Mouse (Mus musculus): ENCODE measurements around the gene Ablim2. TPM values are rescaled to one million over a fixed set of nuclear protein-coding genes. Genes with fewer than 3 reads are reported as not detected.

Ablim2 gene
- polyA plus RNA-seq, 1 experiment from 2014 or later, result 0.74 TPM

GRCm38 (mm10) chr5:35879199-35879598 lies 121.5 kb downstream of the Ablim2 start:
- no peak for DNase-seq (ENCODE audit: low spot score)

DNA sequence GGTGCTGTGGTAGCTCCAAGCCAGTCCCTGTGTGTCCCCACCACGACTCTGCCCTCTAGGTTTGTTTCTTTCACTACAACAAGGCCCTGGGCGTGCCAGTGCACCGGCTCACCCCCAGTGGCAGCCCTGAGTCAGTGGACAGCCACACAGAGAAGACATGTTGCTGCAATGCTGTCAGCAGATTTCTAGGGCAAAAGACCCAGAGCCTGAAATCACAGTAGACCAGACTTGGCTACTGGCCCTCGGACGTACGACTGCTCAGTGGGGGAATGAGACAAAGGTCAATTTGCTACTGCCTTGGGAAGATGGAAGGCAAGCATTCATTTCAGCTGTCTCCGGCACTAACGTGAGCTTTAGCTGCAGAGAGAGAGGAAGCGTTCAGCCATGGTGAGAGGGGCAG lies 124.7 kb downstream of the Ablim2 start:
- DNase-seq (ENCODE audit: low spot score), result no peak

DNA sequence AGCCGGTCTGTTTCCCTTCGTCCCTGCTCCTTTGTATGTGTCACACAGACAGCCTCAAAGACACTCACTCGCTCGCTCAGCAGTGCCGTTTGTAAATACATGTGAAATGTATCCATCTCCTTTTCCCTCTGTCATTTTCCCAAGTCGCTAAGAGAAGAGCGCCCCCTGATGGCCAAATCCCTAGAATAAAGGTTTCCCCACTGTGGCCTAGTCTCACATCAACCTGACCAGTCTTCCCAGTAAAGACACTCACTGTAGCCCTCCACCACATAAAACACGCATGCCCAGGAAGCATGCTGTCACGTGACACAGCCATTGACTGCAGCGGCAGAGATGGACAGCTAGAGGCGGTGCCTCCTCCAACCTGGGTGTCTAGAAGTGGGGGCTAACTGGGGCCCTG lies 126.6 kb downstream of the Ablim2 start:
- DNase-seq (ENCODE audit: low spot score), result peak; percentile 36

- DNase-seq (ENCODE audit: low spot score), result no peak
Observed at GRCm38 (mm10) chr5:35884689-35885088, 127.0 kb downstream of the Ablim2 start.

GRCm38 (mm10) chr5:35888959-35889358 lies 131.3 kb downstream of the Ablim2 start:
- peak; percentile 40 for DNase-seq (ENCODE audit: low spot score)

- no peak for DNase-seq (ENCODE audit: low spot score)
Observed at GRCm38 (mm10) chr5:35889641-35890040, 132.0 kb downstream of the Ablim2 start.

DNA sequence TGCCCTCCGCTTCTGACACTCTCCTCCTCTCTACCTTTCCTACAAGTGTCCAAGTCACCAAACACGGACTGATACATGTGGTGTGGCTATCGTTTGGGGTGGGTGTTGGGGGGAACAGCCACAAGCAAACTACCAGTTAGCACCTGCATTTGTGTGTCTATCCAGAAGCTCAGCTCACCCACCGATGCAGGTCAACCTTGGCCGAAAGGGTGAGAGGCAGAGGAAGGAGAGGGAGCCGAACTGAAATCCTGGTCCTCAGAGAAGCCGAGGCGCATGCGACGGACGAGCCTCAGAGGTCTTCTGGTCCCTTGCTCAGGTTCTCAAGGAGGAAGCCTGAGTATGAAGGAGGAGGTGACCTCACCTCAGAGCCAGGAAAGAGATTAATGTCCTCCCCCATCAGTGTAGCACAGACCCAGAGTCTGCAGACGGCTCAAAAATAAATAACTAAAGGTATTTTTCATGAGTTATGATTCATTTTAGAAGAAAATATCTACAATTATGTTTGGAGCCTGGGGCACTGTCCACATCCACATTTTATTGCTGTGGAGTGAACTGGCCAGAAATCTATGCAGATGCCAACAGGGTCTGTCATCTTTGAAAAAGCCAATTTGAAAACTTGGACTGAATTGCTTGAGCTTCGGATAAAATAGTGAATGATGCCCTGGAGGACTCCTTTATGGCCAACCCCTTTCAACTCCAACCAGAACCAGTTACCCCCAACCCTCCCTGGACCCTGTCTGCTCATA lies 133.5 kb downstream of the Ablim2 start:
- no peak for DNase-seq (ENCODE audit: low spot score)

GRCm38 (mm10) chr5:35892363-35892762 lies 134.7 kb downstream of the Ablim2 start:
- no peak for DNase-seq (ENCODE audit: low spot score)

- DNase-seq (ENCODE audit: low spot score), result peak; percentile 98
Observed at GRCm38 (mm10) chr5:35893093-35893804, 135.6 kb downstream of the Ablim2 start, which contains the start of gene Afap1. Gene Afap1, plus strand, starts transcription at chr5:35893319.

DNA sequence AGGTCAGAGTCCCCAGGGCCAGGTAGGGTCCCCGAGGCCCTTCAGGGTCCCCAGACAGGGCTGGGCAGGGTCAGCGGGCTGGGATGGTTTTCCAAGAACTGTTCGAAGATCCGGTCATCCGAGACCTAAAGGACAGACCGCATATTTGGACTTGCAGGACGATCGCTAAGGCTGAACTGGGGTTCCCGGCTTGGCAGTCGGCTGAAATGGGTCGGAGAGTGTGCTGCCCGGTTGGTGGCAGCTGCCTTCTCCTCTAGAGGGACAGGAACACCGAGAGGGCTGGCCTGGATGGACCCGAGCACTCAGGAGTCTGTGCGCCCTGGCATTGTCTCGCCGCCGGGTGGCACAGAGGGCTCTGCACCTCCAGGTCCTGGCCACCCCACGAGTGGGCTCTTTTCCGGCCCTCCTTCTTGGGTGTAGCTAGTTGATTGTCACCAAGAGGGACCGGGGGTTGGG lies 136.2 kb downstream of the Ablim2 start:
- peak; percentile 36 for DNase-seq (ENCODE audit: low spot score)

DNA sequence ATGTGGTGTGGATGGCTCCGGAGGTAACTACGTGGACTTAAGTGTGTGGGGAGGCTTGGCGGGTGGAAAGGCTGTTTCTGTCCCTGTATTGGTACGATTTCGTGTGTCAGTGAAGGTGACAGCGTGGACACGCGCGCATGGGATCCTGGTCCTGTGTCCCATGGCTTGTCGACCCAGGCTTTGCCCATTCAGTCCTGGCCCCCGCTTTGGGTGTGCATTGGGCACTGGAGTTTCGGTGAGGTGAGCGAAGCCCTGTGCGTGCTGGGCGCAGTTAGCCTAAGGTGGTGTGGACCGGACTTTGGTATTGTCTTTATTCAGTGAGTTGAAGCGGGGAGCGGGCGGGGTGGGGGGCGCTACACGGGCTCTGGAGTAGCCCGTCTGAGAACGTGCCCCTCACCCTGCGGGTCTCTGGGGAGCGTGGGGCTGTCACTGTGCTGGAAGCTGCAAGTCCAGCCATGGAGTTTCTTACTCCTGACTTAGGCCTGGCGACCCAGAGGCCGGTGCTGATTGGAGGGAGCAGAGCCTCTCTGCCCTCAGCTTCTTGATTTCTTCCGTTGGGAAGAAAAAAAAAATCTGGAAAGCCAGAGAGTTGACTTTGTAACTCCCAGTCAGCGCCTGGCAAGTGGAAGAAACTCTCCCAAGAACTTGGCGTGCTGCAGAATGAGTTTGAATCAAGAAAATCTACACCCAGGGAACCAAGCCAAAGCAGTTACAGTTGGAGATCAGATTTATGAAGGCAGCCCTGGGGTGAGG lies 136.8 kb downstream of the Ablim2 start:
- DNase-seq (ENCODE audit: low spot score), result no peak

DNA sequence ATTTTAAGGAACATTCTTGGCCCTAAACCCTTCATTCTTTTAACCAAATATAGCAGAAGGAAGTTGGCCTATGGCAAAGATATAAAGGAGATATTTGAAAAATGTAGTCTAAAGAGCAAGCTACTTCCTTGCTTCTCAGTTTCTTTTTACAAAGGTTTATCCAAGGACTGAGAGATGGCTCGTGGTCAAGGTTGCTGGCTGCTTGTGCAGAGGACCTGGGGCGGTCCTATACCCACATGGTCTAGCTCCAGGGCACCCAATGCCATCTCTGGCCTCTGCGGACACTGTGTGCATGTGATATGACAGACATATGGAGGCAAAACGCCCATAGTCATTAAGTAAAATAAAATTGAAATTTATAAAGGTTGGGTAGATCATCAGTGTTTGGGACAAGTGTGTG lies 138.2 kb downstream of the Ablim2 start:
- DNase-seq (ENCODE audit: low spot score), result no peak

- DNase-seq (ENCODE audit: low spot score), result no peak
Observed at GRCm38 (mm10) chr5:35896556-35896955, 138.9 kb downstream of the Ablim2 start.

GRCm38 (mm10) chr5:35897147-35897546 lies 139.5 kb downstream of the Ablim2 start:
- no peak for DNase-seq (ENCODE audit: low spot score)

DNA sequence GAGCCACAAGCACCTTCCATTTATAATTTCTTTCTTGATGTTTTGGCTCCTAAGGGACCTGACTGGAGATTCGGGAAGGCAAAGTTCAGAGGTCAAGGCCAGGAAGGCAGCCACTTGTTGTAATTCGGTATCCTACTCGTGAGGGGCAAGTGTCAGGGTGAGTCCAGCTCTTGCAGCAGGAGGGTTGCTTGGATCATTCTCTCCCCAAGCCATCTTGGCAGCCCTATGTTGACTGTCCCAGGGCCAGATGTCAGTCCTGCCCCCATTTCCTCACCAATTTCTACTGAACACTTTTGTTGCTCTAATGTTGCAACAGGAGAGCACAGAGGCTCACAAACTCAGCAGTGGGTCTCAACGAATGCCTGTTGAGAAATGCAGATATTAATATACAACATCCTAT lies 140.4 kb downstream of the Ablim2 start:
- DNase-seq (ENCODE audit: low spot score), result no peak

- DNase-seq (ENCODE audit: low spot score), result no peak
Observed at GRCm38 (mm10) chr5:35898994-35899393, 141.3 kb downstream of the Ablim2 start.

DNA sequence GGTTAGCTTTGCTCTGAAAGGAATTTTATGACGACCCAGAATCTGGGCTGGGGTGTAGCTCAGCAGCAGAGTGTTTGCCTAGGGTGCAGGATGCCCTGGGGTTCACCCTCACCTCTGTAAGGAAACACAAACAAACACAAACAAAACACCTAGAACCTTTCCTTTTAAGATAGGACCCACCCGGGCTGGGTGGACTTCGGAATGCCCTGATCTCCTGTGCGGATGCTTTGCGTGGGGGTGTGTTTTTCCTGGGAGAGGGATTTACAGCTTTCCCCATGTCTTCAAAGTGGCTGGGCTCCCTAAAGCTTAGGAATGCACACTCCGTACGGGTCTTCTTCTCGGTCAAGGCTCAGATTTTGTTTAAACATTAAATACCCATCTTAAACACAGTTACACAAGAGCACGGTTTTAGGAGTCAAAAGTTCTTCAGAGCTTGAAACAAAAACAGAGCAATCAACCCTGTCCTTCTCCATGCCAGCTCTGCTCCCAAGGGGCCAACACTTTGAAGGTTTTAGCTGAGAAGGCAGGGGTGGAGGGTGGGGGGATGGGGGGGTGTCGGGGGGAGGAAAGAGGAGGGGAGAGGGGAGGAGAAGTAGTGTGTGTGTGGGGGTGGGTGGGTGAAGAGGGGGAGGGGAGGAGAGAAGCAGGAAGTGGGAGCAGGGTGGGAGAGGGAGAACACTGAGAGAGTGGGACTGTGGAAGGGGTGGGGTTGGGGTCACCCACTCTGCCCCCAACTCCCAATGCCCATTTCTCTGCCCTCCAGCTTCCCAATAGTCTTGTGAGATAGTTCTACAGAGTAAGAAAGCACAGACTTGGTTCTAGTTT lies 142.9 kb downstream of the Ablim2 start:
- DNase-seq (ENCODE audit: low spot score), result no peak

GRCm38 (mm10) chr5:35901226-35901809 lies 143.6 kb downstream of the Ablim2 start:
- no peak for DNase-seq (ENCODE audit: low spot score)

DNA sequence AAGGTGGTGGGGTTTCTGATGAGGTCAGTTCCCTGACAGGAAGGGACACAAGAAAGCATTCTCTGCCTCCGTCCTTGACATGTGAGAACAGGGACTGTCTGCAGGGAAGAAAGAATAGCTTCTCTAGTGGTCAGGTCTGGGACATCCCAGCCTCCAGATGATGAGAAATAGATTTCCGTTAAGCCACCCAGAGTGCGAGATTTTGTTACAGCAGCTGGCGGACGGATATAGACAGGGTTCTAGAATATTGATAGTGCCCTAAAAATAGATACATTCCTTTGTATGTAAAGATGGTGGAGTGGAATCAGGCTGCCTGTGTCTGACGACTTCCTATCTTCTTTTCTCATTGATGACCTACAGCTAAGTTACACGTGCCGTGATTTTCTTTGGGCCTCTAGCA lies 145.8 kb downstream of the Ablim2 start:
- DNase-seq (ENCODE audit: low spot score), result no peak

GRCm38 (mm10) chr5:35905283-35905682 lies 147.6 kb downstream of the Ablim2 start:
- no peak for DNase-seq (ENCODE audit: low spot score)

DNA sequence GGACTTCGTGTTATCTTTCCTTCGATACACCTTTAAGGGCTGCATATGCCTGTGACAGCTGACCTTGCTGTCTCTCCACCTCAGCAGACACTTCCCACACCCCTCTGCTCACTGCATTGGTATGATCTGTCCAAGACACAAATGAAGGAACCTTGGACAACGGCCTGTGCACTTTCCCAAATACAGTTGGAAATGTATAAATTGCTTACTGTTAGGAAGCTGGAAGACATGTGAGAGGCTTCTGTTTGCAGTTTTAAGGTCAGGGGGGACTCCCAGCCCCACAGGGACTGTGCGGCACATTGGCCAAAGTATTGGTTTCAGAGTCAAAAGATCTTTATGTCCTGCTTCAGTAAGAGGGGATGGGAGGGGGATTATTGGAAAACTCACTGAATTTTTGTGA lies 149.4 kb downstream of the Ablim2 start:
- no peak for DNase-seq (ENCODE audit: low spot score)
